Mouse (Mus musculus) erythroid progenitor cell, adult 5-6 weeks (primary cell): Measurements from ENCODE around the gene Gm21988. TPM values are rescaled to one million over a fixed set of nuclear protein-coding genes. Genes with fewer than 3 reads are reported as not detected.
A peak's percentile ranks its signal among the peaks of the same experiment; 100 is the strongest.

Source experiments
- ATAC-seq: replicated peaks from 2 replicates; pipeline ENCODE4 v1.8.0; 2016; ENCODE audit warnings: moderate number of reproducible peaks, mild to moderate bottlenecking, moderate TSS enrichment, inconsistent platforms; ENCODE audit not compliant: poor library complexity, low FRiP score, severe bottlenecking
- total RNA-seq, 2 experiments: library from RNA; stranded (forward) in 1 of 2; stranded (reverse) in 1 of 2; fragments of 150-400 nt in 1 of 2; fragments of 186-747, 209-891 nt in 1 of 2; gene quantifications; 2 replicates each; pipeline versions ENCODE4 v1.2.3 to v1.2.4; 2015 to 2017; ENCODE audit warnings: low replicate concordance in 2 of 2

Gene Gm21988
- total RNA-seq, 2 experiments from 2014 or later = not detected

DNA sequence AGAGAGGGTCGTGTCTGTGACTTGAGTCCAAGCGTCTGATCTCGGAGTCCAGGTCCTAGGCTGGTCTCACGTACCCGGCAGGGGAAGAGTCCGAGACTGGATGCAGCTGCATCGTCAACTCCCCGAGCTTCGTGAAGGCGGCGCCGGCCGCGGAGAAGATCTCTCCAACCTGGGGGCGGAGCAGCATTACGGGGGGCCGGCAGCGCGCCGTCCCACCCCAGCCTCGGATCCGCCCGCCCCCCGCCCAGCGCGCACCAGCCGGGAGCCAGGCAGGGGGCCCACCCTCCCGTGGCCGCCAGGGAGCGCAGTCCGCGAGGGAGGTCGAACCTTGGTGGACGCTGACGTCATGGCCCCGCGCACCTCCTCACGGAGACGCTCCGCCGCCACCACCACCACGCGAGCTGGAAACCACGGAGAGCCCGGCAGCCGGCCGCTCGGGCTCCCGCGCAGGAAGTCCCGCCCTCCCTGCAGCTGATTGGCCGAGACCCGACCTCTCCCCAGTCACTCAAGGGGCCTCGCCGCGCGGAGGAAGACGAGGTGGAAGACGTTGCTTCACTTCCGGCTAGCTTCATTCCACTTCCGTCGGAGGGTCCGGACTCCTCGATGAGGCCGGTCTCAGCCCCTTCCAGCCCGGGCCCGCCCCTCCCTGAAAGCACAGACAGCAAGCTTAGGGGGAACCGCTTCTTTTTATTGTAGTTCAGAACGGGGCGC, 2.0 kb downstream of the Gm21988 start, which contains the start of gene 0610010K14Rik:
Gene 0610010K14Rik (minus strand): TSS at position 458 of the 711 bp plus-strand sequence.
- peak; percentile 85 for ATAC-seq

DNA sequence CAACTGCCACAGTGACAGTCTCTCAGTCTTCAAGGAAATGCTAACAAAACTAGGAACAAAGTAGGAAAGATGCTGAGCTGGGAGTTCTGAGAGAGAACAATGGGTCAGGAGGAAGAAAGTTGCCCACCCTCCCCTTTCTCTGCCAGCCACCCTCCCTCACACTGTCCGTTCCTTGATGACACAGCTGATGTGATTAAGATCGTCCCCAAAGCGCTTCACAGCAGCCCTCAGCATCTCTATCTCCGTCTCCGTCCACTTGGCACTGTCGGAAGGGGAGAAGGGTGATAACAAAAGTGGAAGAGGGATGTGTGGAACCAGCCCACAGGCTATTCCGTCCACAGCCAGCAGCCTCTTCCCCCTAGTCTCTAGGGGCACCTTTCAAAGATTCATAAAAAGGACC, 2.9 kb downstream of the Gm21988 start:
- ATAC-seq = no peak

GRCm38 (mm10) chr11:70235254-70235900, 4.3 kb downstream of the Gm21988 start:
- ATAC-seq = no peak

GRCm38 (mm10) chr11:70234497-70234896, 5.1 kb downstream of the Gm21988 start:
- no peak for ATAC-seq

DNA sequence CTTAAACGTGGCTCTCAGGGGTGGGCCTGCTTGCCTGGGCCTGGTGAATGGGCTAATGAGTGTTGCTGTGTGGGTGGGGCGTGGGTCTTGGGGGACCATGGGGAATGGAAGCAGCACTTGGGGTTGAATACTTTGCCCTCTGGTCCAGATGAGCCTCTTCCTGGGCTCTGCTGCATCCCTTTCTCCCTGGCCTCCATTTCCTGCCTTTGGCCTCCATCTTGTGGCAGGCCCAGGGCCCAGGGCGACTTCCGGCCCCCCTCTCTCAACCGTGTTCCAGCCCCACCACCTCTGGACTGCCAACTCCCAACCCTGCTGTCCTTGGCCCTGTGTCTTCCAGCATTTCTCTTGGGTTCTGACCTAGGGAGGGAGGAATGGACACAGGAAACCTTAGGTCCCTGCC, 5.6 kb downstream of the Gm21988 start:
- ATAC-seq = no peak

DNA sequence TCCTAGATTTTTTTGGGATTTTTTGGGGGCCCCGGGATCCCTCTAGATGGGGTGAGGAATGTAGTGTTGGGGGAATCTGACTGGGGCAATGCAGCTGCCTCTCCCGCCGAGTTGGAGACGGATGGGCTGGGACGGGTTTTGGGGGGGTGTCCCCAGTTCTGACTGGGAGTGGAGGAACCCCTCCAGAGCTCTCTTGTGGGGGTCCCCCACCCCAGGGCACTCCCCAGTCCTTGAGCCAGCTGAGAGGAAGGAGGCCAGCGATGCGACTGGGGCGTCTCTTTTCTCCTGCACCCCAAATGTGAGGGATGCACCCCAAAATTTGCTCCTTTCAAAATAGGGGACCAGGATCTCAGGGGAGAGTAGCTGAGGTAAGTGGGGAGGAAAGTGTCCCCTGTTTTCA, 6.6 kb downstream of the Gm21988 start:
- no peak for ATAC-seq

- ATAC-seq = no peak
These were observed 7.1 kb downstream of the Gm21988 start for GRCm38 (mm10) chr11:70232546-70232945.

GRCm38 (mm10) chr11:70230239-70230727, 9.3 kb downstream of the Gm21988 start:
- peak; percentile 83 for ATAC-seq

GRCm38 (mm10) chr11:70229260-70230010, 10.2 kb downstream of the Gm21988 start, which contains the start of gene Bcl6b:
TSS of gene Bcl6b (minus strand) at chr11:70229798.
- ATAC-seq = peak; percentile 15

DNA sequence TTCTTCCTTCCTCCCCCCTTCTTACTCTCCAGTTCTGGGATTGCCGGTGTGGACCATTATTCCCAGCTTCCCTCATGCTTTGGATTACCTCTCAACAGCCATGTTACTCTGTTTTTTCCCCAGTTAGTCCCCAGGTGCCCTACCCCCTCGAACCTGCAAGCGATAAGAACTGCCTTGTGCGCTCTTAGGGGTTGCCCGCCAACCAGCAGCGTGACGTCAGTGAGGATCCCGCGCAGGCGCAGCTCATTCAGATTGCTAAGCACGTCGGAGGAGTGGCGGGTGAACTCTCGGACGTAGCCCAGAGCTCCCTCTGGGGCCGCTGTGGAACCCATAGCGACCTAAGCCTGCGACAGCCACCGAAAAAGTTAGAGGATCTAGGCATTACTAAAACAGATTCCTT, 10.8 kb downstream of the Gm21988 start:
- peak; percentile 79 for ATAC-seq

DNA sequence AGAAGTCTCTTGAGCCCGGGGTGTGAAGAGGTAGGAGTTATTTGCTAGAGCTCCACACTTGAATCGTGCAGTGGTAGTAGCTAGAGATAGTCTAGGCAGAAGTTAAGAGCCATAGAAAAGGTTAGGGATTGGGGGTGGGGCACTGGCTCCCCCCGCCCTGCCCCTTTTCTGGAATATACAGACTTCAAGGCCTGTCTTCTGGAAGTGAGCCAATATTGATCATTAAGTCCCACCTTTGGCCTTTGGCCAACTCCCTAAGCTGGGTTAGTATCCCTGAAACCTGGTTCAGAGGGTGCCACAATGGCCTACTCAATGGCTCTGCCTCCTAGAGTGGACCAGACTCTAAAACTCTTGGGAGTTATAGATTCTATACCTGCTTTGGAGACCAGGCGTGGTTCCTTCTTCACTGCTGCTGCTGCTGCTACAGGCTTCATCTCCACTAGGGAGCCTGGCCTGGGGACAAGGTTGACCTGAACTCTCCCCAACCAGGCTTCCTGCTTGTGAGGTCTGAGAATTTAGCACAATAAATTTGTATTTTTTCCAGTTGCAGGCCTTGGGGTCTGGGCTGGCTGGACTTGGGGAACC, 11.9 kb downstream of the Gm21988 start:
- ATAC-seq = no peak

DNA sequence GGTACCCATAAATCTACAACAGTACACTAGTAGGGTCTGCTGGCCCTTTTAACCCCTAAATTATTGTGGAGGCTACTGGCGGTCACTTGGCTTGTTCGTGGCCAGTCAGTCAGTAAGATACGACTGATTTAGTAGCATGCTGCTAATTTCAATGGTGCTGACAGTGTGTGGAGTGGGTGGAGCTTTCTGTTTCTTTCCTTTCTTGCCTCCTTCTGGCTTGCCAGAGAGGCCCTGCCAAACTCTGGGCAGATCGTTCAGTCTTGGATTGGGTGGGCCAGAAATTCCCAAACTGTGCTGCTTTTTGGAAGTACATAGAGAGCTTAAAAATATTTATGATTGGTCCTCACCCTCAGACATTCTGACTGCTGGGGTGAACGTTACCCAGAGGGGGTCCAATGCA, 12.5 kb downstream of the Gm21988 start:
- no peak for ATAC-seq

GRCm38 (mm10) chr11:70226602-70226890, 13.1 kb downstream of the Gm21988 start:
- ATAC-seq = no peak

- no peak for ATAC-seq
These were observed 13.6 kb downstream of the Gm21988 start for GRCm38 (mm10) chr11:70225798-70226601.

DNA sequence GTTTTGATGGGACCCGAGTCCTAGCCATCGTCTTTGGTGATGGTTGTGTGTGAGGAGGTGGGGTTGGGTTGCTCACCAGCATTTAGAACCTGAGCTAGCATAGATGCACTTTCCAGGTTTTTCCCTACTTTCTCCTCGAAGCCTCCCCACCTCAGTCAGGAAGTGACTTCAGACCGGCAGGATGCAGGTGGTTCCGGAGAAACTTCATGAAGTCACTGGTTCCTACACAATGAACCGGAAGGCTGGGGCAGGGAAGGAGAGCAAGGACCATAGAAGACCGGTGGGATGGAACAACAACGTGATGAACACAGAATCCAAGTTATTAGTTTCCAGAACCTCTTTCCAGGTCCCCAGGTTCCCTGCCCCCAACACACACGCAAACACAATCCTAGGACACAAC, 15.9 kb downstream of the Gm21988 start:
- no peak for ATAC-seq

GRCm38 (mm10) chr11:70221603-70222500, 17.8 kb downstream of the Gm21988 start:
- ATAC-seq = peak; percentile 79

GRCm38 (mm10) chr11:70220731-70221602, 18.7 kb downstream of the Gm21988 start, which contains the start of gene Slc16a13:
TSS of gene Slc16a13 (minus strand) at chr11:70221064.
- peak; percentile 74 for ATAC-seq

GRCm38 (mm10) chr11:70220323-70220722, 19.3 kb downstream of the Gm21988 start:
- no peak for ATAC-seq
